8 mouse cellular contexts compared by ENCODE assay signal in the genomic region with DNA sequence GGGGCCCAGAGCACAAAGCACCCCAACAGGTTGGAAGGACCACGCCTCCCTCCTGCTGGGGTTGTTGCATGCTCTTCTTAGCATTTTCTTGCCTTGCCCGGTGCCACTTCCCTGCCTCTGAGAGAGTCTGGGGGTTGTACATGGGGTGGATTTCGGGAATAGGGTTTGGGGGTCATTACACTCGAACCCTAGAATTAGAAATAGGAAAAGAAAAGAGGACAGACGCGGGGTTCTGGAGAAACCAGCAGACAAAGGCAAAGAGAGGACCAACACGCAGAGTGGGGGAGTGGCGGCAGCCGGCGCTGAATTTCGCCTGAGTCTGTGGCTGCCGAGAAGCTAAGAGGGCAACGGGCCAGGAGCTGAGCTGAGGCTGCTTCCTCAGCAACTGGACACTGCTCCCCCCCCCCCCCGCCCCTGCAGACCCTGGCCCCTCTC. TPM values are rescaled to one million over a fixed set of nuclear protein-coding genes. Genes with fewer than 3 reads are reported as not detected.
DNase-seq lines count a peak whose midpoint lies in the region; ATAC-seq lines count a peak whose summit lies in the region.

No protein-coding gene starts in this region.

- peaks cover 10% of the 10 kb centered on the region; the same call in 1 of the 2 replicates for H3K27me3 ChIP-seq in kidney, embryonic 16.5 days (ENCODE audit: insufficient read depth, low read length)
- peaks cover 13% of the 10 kb centered on the region for H3K27me3 ChIP-seq in midbrain, embryonic 16.5 days (ENCODE audit: control insufficient read depth, insufficient read depth, low read depth, low read length)

- peak overlapping the region; percentile 59 for H3K4me3 ChIP-seq in kidney, embryonic 16.5 days (ENCODE audit: low read length)
- peak overlapping the region; percentile 53 for H3K4me3 ChIP-seq in midbrain, embryonic 16.5 days (ENCODE audit: low read depth, low read length)

- H3K9me3 ChIP-seq in kidney, embryonic 16.5 days (ENCODE audit: low read length) = no peaks in the 10 kb centered on the region
- no peaks in the 10 kb centered on the region for H3K9me3 ChIP-seq in midbrain, embryonic 16.5 days (replicated peaks; ENCODE audit: control insufficient read depth, low read length, poor library complexity, severe bottlenecking)

- peak; percentile 60 for DNase-seq in embryo, embryonic 10 days (ENCODE audit: low spot score)
- no peak for DNase-seq in embryo, embryonic 9.5 days (ENCODE audit: extremely low spot score)
- DNase-seq in right cerebral cortex, postnatal 4 days = peak; percentile 59
- DNase-seq in right cerebral cortex, postnatal 36 days (ENCODE audit: low spot score in 2 of 2) = no peak
- no peak for DNase-seq in cerebellum, adult 18-20 months

- ATAC-seq in kidney, embryonic 16.5 days (ENCODE audit: low FRiP score, low TSS enrichment) = 0 out of 2 replicates have a peak, but pooled peaks have one; percentile 8
- ATAC-seq in midbrain, embryonic 16.5 days = peak; percentile 53
- ATAC-seq in megakaryocyte-erythroid progenitor cell, adult 5-6 weeks (replicated peaks; ENCODE audit: low FRiP score, low TSS enrichment, poor library complexity, severe bottlenecking) = no peak

- H3K4me2 ChIP-seq in kidney, embryonic 16.5 days (replicated peaks; ENCODE audit: low read depth, low read length) = peak overlapping the region; percentile 99
- H3K4me2 ChIP-seq in midbrain, embryonic 16.5 days (ENCODE audit: low read length) = peak overlapping the region; percentile 83

- WGBS in kidney, embryonic 16.5 days = 2% methylated on average over 13 of the region's 14 CpGs
- WGBS in midbrain, embryonic 16.5 days = 1% methylated on average over 14 of the region's 14 CpGs

- peak overlapping the region; percentile 23; the same call in 1 of the 2 replicates for H3K27ac ChIP-seq in kidney, embryonic 16.5 days (ENCODE audit: low read length)
- H3K27ac ChIP-seq in midbrain, embryonic 16.5 days (ENCODE audit: low read length) = peak overlapping the region; percentile 67

- peaks cover 50% of the 10 kb centered on the region for H3K4me1 ChIP-seq in kidney, embryonic 16.5 days (ENCODE audit: insufficient read depth, low read length)
- H3K4me1 ChIP-seq in midbrain, embryonic 16.5 days (ENCODE audit: control insufficient read depth, insufficient read depth, low read length) = peaks cover 13% of the 10 kb centered on the region

- H3K9ac ChIP-seq in kidney, embryonic 16.5 days (replicated peaks; ENCODE audit: low read length) = peak overlapping the region; percentile 70
- H3K9ac ChIP-seq in midbrain, embryonic 16.5 days (ENCODE audit: low read depth, low read length) = peak overlapping the region; percentile 75

- no peaks in the 10 kb centered on the region for H3K36me3 ChIP-seq in kidney, embryonic 16.5 days (ENCODE audit: insufficient read depth, low read length)
- H3K36me3 ChIP-seq in midbrain, embryonic 16.5 days (ENCODE audit: control insufficient read depth, insufficient read depth, low read length) = no peaks in the 10 kb centered on the region

RNA-seq across cellular contexts. Expression of gene Tns1, which starts 25.2 kb away (rescaled TPM):
- polyA plus RNA-seq in kidney, embryonic 16.5 days (2015; fragmentation: Nextera tagmentation; extraction: Ambion mirVana) = 77.3 and 78.3 TPM in 2 replicates
- polyA plus RNA-seq in midbrain, embryonic 16.5 days (2015; fragmentation: Nextera tagmentation; extraction: Ambion mirVana) = 8.2 and 11.8 TPM in 2 replicates
- total RNA-seq in megakaryocyte-erythroid progenitor cell, adult 5-6 weeks (2014; fragmentation: Nextera tagmentation) = 62.1 and 69.2 TPM in 2 replicates
- total RNA-seq in megakaryocyte-erythroid progenitor cell, adult 5-6 weeks (2017) = 17.3 and 25.3 TPM in 2 replicates

RNA-seq across cellular contexts. Expression of gene Rufy4, which starts 26.3 kb away (rescaled TPM):
- 0.22 and 0.32 TPM in 2 replicates for polyA plus RNA-seq in kidney, embryonic 16.5 days (2015; fragmentation: Nextera tagmentation; extraction: Ambion mirVana)
- 0.17 and 0.49 TPM in 2 replicates for polyA plus RNA-seq in midbrain, embryonic 16.5 days (2015; fragmentation: Nextera tagmentation; extraction: Ambion mirVana)
- not detected in 2 replicates for total RNA-seq in megakaryocyte-erythroid progenitor cell, adult 5-6 weeks (2014; fragmentation: Nextera tagmentation)
- total RNA-seq in megakaryocyte-erythroid progenitor cell, adult 5-6 weeks (2017) = 0.70 TPM in 1 of 2 replicates, not detected in the other

RNA-seq across cellular contexts. Expression of gene Cxcr2, which starts 54.8 kb away (rescaled TPM):
- polyA plus RNA-seq in kidney, embryonic 16.5 days (2015; fragmentation: Nextera tagmentation; extraction: Ambion mirVana) = 0.11 and 0.24 TPM in 2 replicates
- 0.08 and 0.09 TPM in 2 replicates for polyA plus RNA-seq in midbrain, embryonic 16.5 days (2015; fragmentation: Nextera tagmentation; extraction: Ambion mirVana)
- total RNA-seq in megakaryocyte-erythroid progenitor cell, adult 5-6 weeks (2014; fragmentation: Nextera tagmentation) = 1.5 TPM in 1 of 2 replicates, not detected in the other
- 0.38 and 0.57 TPM in 2 replicates for total RNA-seq in megakaryocyte-erythroid progenitor cell, adult 5-6 weeks (2017)

Comparison
In these comparisons a context has a peak if more than half of its experiments do, and no peak if none do; other contexts are left out.
1. DNase-seq: peak in embryo, embryonic 10 days (single experiment) and right cerebral cortex, postnatal 4 days (single experiment); none in embryo, embryonic 9.5 days (single experiment), right cerebral cortex, postnatal 36 days (0 of 2) and cerebellum, adult 18-20 months (0 of 2).